ENCODE assay signal across 8 mouse cellular contexts in genomic region chr2:92485640-92486295, GRCm38 (mm10). TPM values are rescaled to one million over a fixed set of nuclear protein-coding genes. Genes with fewer than 3 reads are reported as not detected.
DNase-seq lines count a peak whose midpoint lies in the region; ATAC-seq lines count a peak whose summit lies in the region.

No protein-coding gene starts in this region.

- no peaks in the 10 kb centered on the region for H3K36me3 ChIP-seq in embryonic facial prominence, embryonic 13.5 days
- no peaks in the 10 kb centered on the region for H3K36me3 ChIP-seq in heart, embryonic 12.5 days
- H3K36me3 ChIP-seq in liver, embryonic 15.5 days (replicated peaks), result no peaks in the 10 kb centered on the region
- H3K36me3 ChIP-seq in neural tube, embryonic 12.5 days, result no peaks in the 10 kb centered on the region

- H3K4me2 ChIP-seq in embryonic facial prominence, embryonic 13.5 days, result peak overlapping the region; percentile 52
- peak overlapping the region; percentile 53 for H3K4me2 ChIP-seq in heart, embryonic 12.5 days
- peak overlapping the region; percentile 43 for H3K4me2 ChIP-seq in liver, embryonic 15.5 days
- H3K4me2 ChIP-seq in neural tube, embryonic 12.5 days (replicated peaks), result peak overlapping the region; percentile 41

- no peak overlapping the region for H3K27ac ChIP-seq in embryonic facial prominence, embryonic 13.5 days
- no peak overlapping the region for H3K27ac ChIP-seq in heart, embryonic 12.5 days (ENCODE audit: poor library complexity, severe bottlenecking)
- no peak overlapping the region for H3K27ac ChIP-seq in liver, embryonic 15.5 days (replicated peaks)
- H3K27ac ChIP-seq in neural tube, embryonic 12.5 days, result no peak overlapping the region

- H3K9me3 ChIP-seq in embryonic facial prominence, embryonic 13.5 days, result no peaks in the 10 kb centered on the region
- no peaks in the 10 kb centered on the region for H3K9me3 ChIP-seq in heart, embryonic 12.5 days (replicated peaks)
- H3K9me3 ChIP-seq in liver, embryonic 15.5 days (replicated peaks), result no peaks in the 10 kb centered on the region
- no peaks in the 10 kb centered on the region for H3K9me3 ChIP-seq in neural tube, embryonic 12.5 days

- no peak for ATAC-seq in embryonic facial prominence, embryonic 13.5 days (ENCODE audit: insufficient number of reproducible peaks, insufficient read depth, low FRiP score, low TSS enrichment, low read depth)
- 0 out of 2 replicates have a peak, but pooled peaks have one; percentile 31 for ATAC-seq in heart, embryonic 12.5 days (ENCODE audit: insufficient number of reproducible peaks, low FRiP score)
- no peak for ATAC-seq in liver, embryonic 15.5 days (ENCODE audit: insufficient read depth)
- ATAC-seq in neural tube, embryonic 12.5 days (ENCODE audit: low FRiP score, low read depth), result peak; percentile 56

- WGBS in embryonic facial prominence, embryonic 13.5 days, result 6% methylated on average over 15 of the region's 15 CpGs
- 8% methylated on average over 15 of the region's 15 CpGs for WGBS in heart, embryonic 12.5 days
- WGBS in liver, embryonic 15.5 days (ENCODE audit: insufficient replicate concordance), result 7% methylated on average over 15 of the region's 15 CpGs
- 7% methylated on average over 15 of the region's 15 CpGs for WGBS in neural tube, embryonic 12.5 days

- peaks cover 46% of the 10 kb centered on the region for H3K27me3 ChIP-seq in embryonic facial prominence, embryonic 13.5 days
- H3K27me3 ChIP-seq in heart, embryonic 12.5 days (replicated peaks), result peaks cover 60% of the 10 kb centered on the region
- H3K27me3 ChIP-seq in liver, embryonic 15.5 days, result peaks cover 40% of the 10 kb centered on the region
- peaks cover 21% of the 10 kb centered on the region for H3K27me3 ChIP-seq in neural tube, embryonic 12.5 days (replicated peaks)

- H3K4me1 ChIP-seq in embryonic facial prominence, embryonic 13.5 days, result peaks cover 15% of the 10 kb centered on the region
- peaks cover 10% of the 10 kb centered on the region for H3K4me1 ChIP-seq in heart, embryonic 12.5 days (replicated peaks)
- H3K4me1 ChIP-seq in liver, embryonic 15.5 days (replicated peaks), result peaks cover 14% of the 10 kb centered on the region
- 0 out of 2 replicates have a peak, but pooled peaks cover 8% of the 10 kb centered on the region for H3K4me1 ChIP-seq in neural tube, embryonic 12.5 days

- no peak overlapping the region for H3K4me3 ChIP-seq in embryonic facial prominence, embryonic 13.5 days
- no peak overlapping the region for H3K4me3 ChIP-seq in heart, embryonic 12.5 days
- H3K4me3 ChIP-seq in liver, embryonic 15.5 days (replicated peaks), result no peak overlapping the region
- no peak overlapping the region for H3K4me3 ChIP-seq in neural tube, embryonic 12.5 days

- no peak overlapping the region for H3K9ac ChIP-seq in embryonic facial prominence, embryonic 13.5 days
- no peak overlapping the region for H3K9ac ChIP-seq in heart, embryonic 12.5 days
- no peak overlapping the region for H3K9ac ChIP-seq in liver, embryonic 15.5 days
- H3K9ac ChIP-seq in neural tube, embryonic 12.5 days, result no peak overlapping the region

- peak; percentile 80 for DNase-seq in 3T3-L1 (ENCODE audit: low read depth, low spot score)
- DNase-seq in adrenal gland, postnatal 25 days, result peak; percentile 87
- DNase-seq in kidney, postnatal 10 days, result peak; percentile 89
- DNase-seq in testis, postnatal 10 days (ENCODE audit: low spot score), result peak; percentile 86

RNA-seq across cellular contexts. Expression of gene Slc35c1, which starts 25.4 kb away (rescaled TPM):
- 24.0 and 28.2 TPM in 2 replicates for total RNA-seq in adrenal gland, postnatal 25 days (2021)
- polyA plus RNA-seq in embryonic facial prominence, embryonic 13.5 days (2015; fragmentation: Nextera tagmentation; extraction: Ambion mirVana), result 10.0 and 10.6 TPM in 2 replicates
- polyA plus RNA-seq in heart, embryonic 12.5 days (2016; fragmentation: Nextera tagmentation; extraction: Ambion mirVana), result 10.1 and 10.6 TPM in 2 replicates
- 11.0 and 11.6 TPM in 2 replicates for polyA plus RNA-seq in liver, embryonic 15.5 days (2015; fragmentation: Nextera tagmentation; extraction: Ambion mirVana)
- polyA plus RNA-seq in neural tube, embryonic 12.5 days (2016; fragmentation: Nextera tagmentation; extraction: Ambion mirVana), result 10.1 and 11.6 TPM in 2 replicates

RNA-seq across cellular contexts. Expression of gene Cry2, which starts 51.9 kb away (rescaled TPM):
- total RNA-seq in adrenal gland, postnatal 25 days (2021), result 35.5 and 44.7 TPM in 2 replicates
- polyA plus RNA-seq in embryonic facial prominence, embryonic 13.5 days (2015; fragmentation: Nextera tagmentation; extraction: Ambion mirVana), result 22.9 and 28.2 TPM in 2 replicates
- 28.0 and 30.1 TPM in 2 replicates for polyA plus RNA-seq in heart, embryonic 12.5 days (2016; fragmentation: Nextera tagmentation; extraction: Ambion mirVana)
- 11.2 and 14.6 TPM in 2 replicates for polyA plus RNA-seq in liver, embryonic 15.5 days (2015; fragmentation: Nextera tagmentation; extraction: Ambion mirVana)
- 32.7 and 33.6 TPM in 2 replicates for polyA plus RNA-seq in neural tube, embryonic 12.5 days (2016; fragmentation: Nextera tagmentation; extraction: Ambion mirVana)

Comparison
In these comparisons a context has a peak if more than half of its experiments do, and no peak if none do; other contexts are left out.
1. ATAC-seq: peak in heart, embryonic 12.5 days (single experiment) and neural tube, embryonic 12.5 days (single experiment); none in embryonic facial prominence, embryonic 13.5 days (single experiment) and liver, embryonic 15.5 days (single experiment).
2. Peak in every context shown above with its lines, with median percentiles within 50 percentile points of each other: DNase-seq and H3K4me2 ChIP-seq.